Mouse (Mus musculus): ENCODE results near the gene Actl7b. TPM values are rescaled to one million over a fixed set of nuclear protein-coding genes. Genes with fewer than 3 reads are reported as not detected.

The Actl7b gene
- total and polyA plus RNA-seq, 3 experiments, result 0.13 to 0.21 TPM; not detected in 1

DNA sequence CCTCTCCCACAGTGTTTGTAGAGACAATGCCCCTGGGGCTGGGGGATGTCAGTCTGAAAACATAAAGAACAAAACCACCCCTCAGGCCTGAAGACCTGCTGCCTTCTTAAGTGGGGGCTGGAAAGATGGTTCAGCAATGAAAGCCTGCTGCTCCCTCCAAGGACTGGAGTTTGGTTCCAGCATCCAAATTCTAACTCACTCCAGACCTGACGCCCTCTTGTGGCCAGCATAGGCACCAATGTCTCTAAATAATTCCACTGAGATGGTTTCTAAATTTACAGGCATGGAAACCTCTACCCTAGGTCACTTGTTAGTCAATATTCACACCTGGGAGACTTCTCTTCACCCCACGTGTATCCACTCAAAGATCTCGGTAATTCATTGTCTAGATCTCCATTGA, 19.8 kb downstream of the Actl7b start:
- no peaks in the 10 kb centered on the region for H3K36me3 ChIP-seq (replicated peaks in 1 of 2; ENCODE audit: control insufficient read depth in 1 of 2, insufficient read depth in 1 of 2, low read length in 1 of 2)
- no peak overlapping the region for H3K4me3 ChIP-seq (replicated peaks in 1 of 3; ENCODE audit: low read depth in 2 of 3, low read length in 2 of 3, poor library complexity in 1 of 3)
- no peak overlapping the region for H3K4me2 ChIP-seq (ENCODE audit: insufficient read depth, low read depth, poor library complexity, severe bottlenecking)
- no peaks in the 10 kb centered on the region for H3K4me1 ChIP-seq (ENCODE audit: control insufficient read depth in 1 of 2, insufficient read depth in 2 of 2)
- peak; percentile 39 for DNase-seq (ENCODE audit: extremely low read depth)
- TF ChIP-seq CTCF (conservative IDR thresholded peaks at IDR 0.05 in 1 of 2, IDR thresholded peaks at IDR 0.05 in 1 of 2; ENCODE audit: low read depth in 2 of 2, low read length in 2 of 2) (peak; percentile 54 to 69; a peak in 3 of 4 replicates), RAD21 (IDR thresholded peaks at IDR 0.05; ENCODE audit: low read depth, low read length) (peak; percentile 23), USF1 (IDR thresholded peaks at IDR 0.05; ENCODE audit: low read depth, low read length) (no peak), SMC3 (IDR thresholded peaks at IDR 0.05; ENCODE audit: low read depth, low read length) (peak; percentile 50)
- H3K9ac ChIP-seq (ENCODE audit: insufficient read depth, low read depth), result no peak overlapping the region
- no peaks in the 10 kb centered on the region for H3K79me2 ChIP-seq (replicated peaks; ENCODE audit: control insufficient read depth, extremely low read depth, insufficient read depth, poor library complexity, severe bottlenecking)
- in situ Hi-C loops (cut with MboI; ENCODE audit: low pct_ligation_motif_present, low pct_unique_long_range_greater_than_20kb, low sequenced_read_pairs) (no loop called here), dilution Hi-C loops (cut with MboI; ENCODE audit: extremely low pct_ligation_motif_present, extremely low pct_unique_long_range_greater_than_20kb, low sequenced_read_pairs) (no loop called here)
- H3K27ac ChIP-seq (ENCODE audit: insufficient read depth, low read depth), result no peak overlapping the region
- no peaks in the 10 kb centered on the region for H3K9me3 ChIP-seq (replicated peaks; ENCODE audit: low read length)
- H3K27me3 ChIP-seq (replicated peaks), result no peaks in the 10 kb centered on the region

DNA sequence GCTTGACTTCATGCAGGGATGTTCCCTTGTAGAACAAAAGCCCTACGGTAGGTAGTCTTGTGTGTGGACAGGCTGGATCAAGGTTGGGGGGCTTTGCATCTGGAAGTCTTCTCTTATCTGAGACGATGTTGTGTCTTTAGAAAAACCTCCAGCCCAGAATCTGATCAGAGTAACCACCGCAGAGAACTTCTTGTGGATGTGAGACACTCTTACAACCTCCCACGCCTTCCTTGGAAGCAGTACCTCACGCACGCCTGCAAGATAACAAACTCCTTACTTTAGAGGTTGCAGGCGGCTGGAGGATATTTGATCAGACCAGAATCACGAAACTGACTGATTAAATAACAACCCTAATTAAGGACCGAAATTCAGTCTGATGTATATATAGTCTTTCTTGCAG, 20.8 kb downstream of the Actl7b start:
- in situ Hi-C loops (cut with MboI; ENCODE audit: low pct_ligation_motif_present, low pct_unique_long_range_greater_than_20kb, low sequenced_read_pairs), result no loop called here
- Histone ChIP-seq H3K9me3 (replicated peaks; ENCODE audit: low read length) (no peaks in the 10 kb centered on the region), H3K9ac (ENCODE audit: insufficient read depth, low read depth) (no peak overlapping the region), H3K4me3 (replicated peaks in 1 of 3; ENCODE audit: low read depth in 2 of 3, low read length in 2 of 3, poor library complexity in 1 of 3) (no peak overlapping the region), H3K4me1 (ENCODE audit: control insufficient read depth in 1 of 2, insufficient read depth in 2 of 2) (no peaks in the 10 kb centered on the region), H3K4me2 (ENCODE audit: insufficient read depth, low read depth, poor library complexity, severe bottlenecking) (no peak overlapping the region), H3K27me3 (replicated peaks) (no peaks in the 10 kb centered on the region), H3K27ac (ENCODE audit: insufficient read depth, low read depth) (no peak overlapping the region), H3K79me2 (replicated peaks; ENCODE audit: control insufficient read depth, extremely low read depth, insufficient read depth, poor library complexity, severe bottlenecking) (no peaks in the 10 kb centered on the region), H3K36me3 (replicated peaks in 1 of 2; ENCODE audit: control insufficient read depth in 1 of 2, insufficient read depth in 1 of 2, low read length in 1 of 2) (no peaks in the 10 kb centered on the region)
- dilution Hi-C loops (cut with MboI; ENCODE audit: extremely low pct_ligation_motif_present, extremely low pct_unique_long_range_greater_than_20kb, low sequenced_read_pairs), result no loop called here
- TF ChIP-seq MXI1 (IDR thresholded peaks at IDR 0.05; ENCODE audit: low read depth, low read length) (no peak), PAX5 (IDR thresholded peaks at IDR 0.05; ENCODE audit: low read length) (no peak), ZKSCAN1 (IDR thresholded peaks at IDR 0.05; ENCODE audit: borderline replicate concordance, low read depth, low read length) (no peak), TBP (conservative IDR thresholded peaks at IDR 0.05; ENCODE audit: low read depth, low read length) (no peak), RCOR1 (conservative IDR thresholded peaks at IDR 0.05; ENCODE audit: low read depth, low read length) (no peak), USF2 (conservative IDR thresholded peaks at IDR 0.05; ENCODE audit: low read depth, low read length) (no peak), CTCF (conservative IDR thresholded peaks at IDR 0.05 in 1 of 2, IDR thresholded peaks at IDR 0.05 in 1 of 2; ENCODE audit: low read depth in 2 of 2, low read length in 2 of 2) (no peak), E2F4 (IDR thresholded peaks at IDR 0.05; ENCODE audit: insufficient replicate concordance, low read depth, low read length) (no peak), ZNF384 (IDR thresholded peaks at IDR 0.05; ENCODE audit: low read depth, low read length) (no peak), USF1 (IDR thresholded peaks at IDR 0.05; ENCODE audit: low read depth, low read length) (no peak), RAD21 (IDR thresholded peaks at IDR 0.05; ENCODE audit: low read depth, low read length) (no peak), MAZ (IDR thresholded peaks at IDR 0.05; ENCODE audit: low read depth, low read length) (no peak), EP300 (IDR thresholded peaks at IDR 0.05; ENCODE audit: low read length) (no peak), MEF2A (IDR thresholded peaks at IDR 0.05; ENCODE audit: borderline replicate concordance, low read depth, low read length) (no peak), JUND (conservative IDR thresholded peaks at IDR 0.05; ENCODE audit: low read depth, low read length) (no peak), CHD2 (IDR thresholded peaks at IDR 0.05; ENCODE audit: low read length) (no peak), ZMIZ1 (IDR thresholded peaks at IDR 0.05; ENCODE audit: low read depth, low read length) (no peak), ZC3H11A (IDR thresholded peaks at IDR 0.05; ENCODE audit: low read depth, low read length) (no peak), JUN (IDR thresholded peaks at IDR 0.05; ENCODE audit: insufficient read depth, low read depth, low read length) (no peak), SMC3 (IDR thresholded peaks at IDR 0.05; ENCODE audit: low read depth, low read length) (no peak)
- no peak for DNase-seq (ENCODE audit: extremely low read depth)
